Mouse (Mus musculus) limb, embryonic 11.5 days (tissue): ENCODE measurements around the gene Zmynd12. TPM values are rescaled to one million over a fixed set of nuclear protein-coding genes. Genes with fewer than 3 reads are reported as not detected.

Experiments
- ATAC-seq: fragments of 200-750 bp; cut with Nextera tagmentation; 2 replicates; pipeline ENCODE4 v1.8.0; 2017; ENCODE audit warnings: low read depth; ENCODE audit not compliant: insufficient number of reproducible peaks, low FRiP score, low TSS enrichment
- DNase-seq: peaks from one replicate; pipeline ENCODE4 v3.0.0-alpha.2; 2015; ENCODE audit warnings: low spot score
- H3K27ac ChIP-seq: fragments of 300-500 bp; sonication (generic); replicated peaks from 2 replicates; pipeline ENCODE4 v1.5.1; 2014; ENCODE audit warnings: low read depth, mild to moderate bottlenecking, low read length
- H3K27me3 ChIP-seq: fragments of 300-500 bp; sonication (generic); 2 replicates; pipeline ENCODE4 v1.6.1; 2014; ENCODE audit warnings: mild to moderate bottlenecking, low read length, mixed read lengths; ENCODE audit not compliant: control insufficient read depth, insufficient read depth
- H3K36me3 ChIP-seq: fragments of 300-500 bp; sonication (generic); 2 replicates; pipeline ENCODE4 v1.6.1; 2014; ENCODE audit warnings: mild to moderate bottlenecking, low read length, moderate library complexity, mixed read lengths; ENCODE audit not compliant: control insufficient read depth, insufficient read depth
- H3K4me1 ChIP-seq: fragments of 300-500 bp; sonication (generic); 2 replicates; pipeline ENCODE4 v1.6.1; 2014; ENCODE audit warnings: low read length, mixed read lengths; ENCODE audit not compliant: control insufficient read depth, insufficient read depth
- H3K4me2 ChIP-seq: fragments of 300-500 bp; sonication (generic); 2 replicates; pipeline ENCODE4 v1.6.1; 2014; ENCODE audit warnings: low read depth, mild to moderate bottlenecking, moderate library complexity; ENCODE audit not compliant: severe bottlenecking
- H3K4me3 ChIP-seq: fragments of 300-500 bp; sonication (generic); 2 replicates; pipeline ENCODE4 v1.5.1; 2014; ENCODE audit warnings: low read depth, low read length
- H3K9ac ChIP-seq: fragments of 300-500 bp; sonication (generic); 2 replicates; pipeline ENCODE4 v1.6.1; 2014; ENCODE audit warnings: mild to moderate bottlenecking, low read length
- H3K9me3 ChIP-seq: fragments of 300-500 bp; sonication (generic); 2 replicates; pipeline ENCODE4 v1.6.1; 2016; ENCODE audit warnings: low read length; ENCODE audit not compliant: control insufficient read depth
- WGBS: fragments of 180-500 bp; shearing (Covaris S2); extraction: QIAGEN DNeasy Blood & Tissue Kit; methylation state at CpG from one replicate; pipeline ENCODE4 v1.1.7; 2014; 5-methylcytosine and 5-hydroxymethylcytosine counted together
- polyA plus RNA-seq: library from polyadenylated mRNA; unstranded; fragments of >200 nt; fragmentation: Nextera tagmentation; extraction: Ambion mirVana; gene quantifications from 2 replicates; pipeline ENCODE4 v1.2.1, GENCODE M21; 2014

The Zmynd12 gene
- polyA plus RNA-seq = 0.34 and 0.36 TPM in 2 replicates

- Histone ChIP-seq H3K9ac (peak within 1 kb of the TSS; percentile 82), H3K36me3 (no peaks in the 10 kb centered on the region), H3K4me2 (peak within 1 kb of the TSS; percentile 88), H3K27ac (peak within 1 kb of the TSS; percentile 72), H3K4me1 (peaks cover 10% of the 10 kb centered on the region; the same call in 1 of the 2 replicates), H3K27me3 (no peaks in the 10 kb centered on the region), H3K4me3 (peak within 1 kb of the TSS; percentile 80), H3K9me3 (no peaks in the 10 kb centered on the region)
- peak; percentile 92 for DNase-seq
- peak; percentile 95 for ATAC-seq
- 1% methylated on average over 52 of the region's 52 CpGs for WGBS
Measured at GRCm38 (mm10) chr4:119422294-119422964, at the start of gene Zmynd12, which contains the start of gene Ppcs. TSS of gene Zmynd12 (plus strand) at chr4:119422814. TSS of gene Ppcs (minus strand) at chr4:119422420.

GRCm38 (mm10) chr4:119381471-119382190 is 41.0 kb upstream of the Zmynd12 start:
- ATAC-seq (no peak), DNase-seq (no peak)

GRCm38 (mm10) chr4:119389184-119389583 is 33.4 kb upstream of the Zmynd12 start:
- H3K4me2 ChIP-seq = no peak overlapping the region
- WGBS = 72% methylated on average over 3 of the region's 3 CpGs
- ATAC-seq (no peak), DNase-seq (no peak)
- no peaks in the 10 kb centered on the region for H3K36me3 ChIP-seq
- no peaks in the 10 kb centered on the region; the same call in 1 of the 2 replicates for H3K9me3 ChIP-seq
- no peak overlapping the region for H3K4me3 ChIP-seq
- H3K27ac ChIP-seq = no peak overlapping the region
- H3K27me3 ChIP-seq = no peaks in the 10 kb centered on the region
- H3K9ac ChIP-seq = no peak overlapping the region
- H3K4me1 ChIP-seq = no peaks in the 10 kb centered on the region

More at GRCm38 (mm10) chr4:119381471-119382190, 41.0 kb upstream of the Zmynd12 start:
- H3K9me3 ChIP-seq = no peaks in the 10 kb centered on the region
- H3K4me2 ChIP-seq = no peak overlapping the region
- H3K4me3 ChIP-seq = no peak overlapping the region
- WGBS = 79% methylated on average over 7 of the region's 7 CpGs
- no peaks in the 10 kb centered on the region for H3K36me3 ChIP-seq
- no peak overlapping the region for H3K27ac ChIP-seq
- H3K4me1 ChIP-seq = no peaks in the 10 kb centered on the region
- no peak overlapping the region for H3K9ac ChIP-seq
- no peaks in the 10 kb centered on the region for H3K27me3 ChIP-seq

GRCm38 (mm10) chr4:119390369-119390768 is 32.2 kb upstream of the Zmynd12 start:
- 88% methylated on average over 1 of the region's 1 CpGs for WGBS

GRCm38 (mm10) chr4:119398751-119399150 is 23.9 kb upstream of the Zmynd12 start:
- DNase-seq (no peak), ATAC-seq (no peak)
- Histone ChIP-seq H3K36me3 (no peaks in the 10 kb centered on the region), H3K4me3 (no peak overlapping the region), H3K4me1 (no peaks in the 10 kb centered on the region), H3K27ac (no peak overlapping the region), H3K9ac (no peak overlapping the region), H3K9me3 (no peaks in the 10 kb centered on the region; the same call in 1 of the 2 replicates), H3K27me3 (no peaks in the 10 kb centered on the region), H3K4me2 (no peak overlapping the region)
- WGBS = 87% methylated on average over 7 of the region's 7 CpGs

More at GRCm38 (mm10) chr4:119390369-119390768, 32.2 kb upstream of the Zmynd12 start:
- no peak overlapping the region for H3K9ac ChIP-seq
- peak; percentile 53 for DNase-seq
- H3K4me3 ChIP-seq = no peak overlapping the region
- H3K27ac ChIP-seq = no peak overlapping the region
- no peaks in the 10 kb centered on the region; the same call in 1 of the 2 replicates for H3K9me3 ChIP-seq
- H3K36me3 ChIP-seq = no peaks in the 10 kb centered on the region
- H3K4me2 ChIP-seq = no peak overlapping the region
- H3K27me3 ChIP-seq = no peaks in the 10 kb centered on the region
- no peak for ATAC-seq
- no peaks in the 10 kb centered on the region for H3K4me1 ChIP-seq

GRCm38 (mm10) chr4:119400896-119401295 is 21.7 kb upstream of the Zmynd12 start:
- no peak overlapping the region for H3K4me3 ChIP-seq
- H3K4me2 ChIP-seq = no peak overlapping the region
- no peak overlapping the region for H3K27ac ChIP-seq
- H3K36me3 ChIP-seq = no peaks in the 10 kb centered on the region
- H3K9ac ChIP-seq = no peak overlapping the region
- DNase-seq (no peak), ATAC-seq (no peak)
- H3K27me3 ChIP-seq = no peaks in the 10 kb centered on the region
- no peaks in the 10 kb centered on the region for H3K4me1 ChIP-seq
- no peaks in the 10 kb centered on the region; the same call in 1 of the 2 replicates for H3K9me3 ChIP-seq
- WGBS = 58% methylated on average over 7 of the region's 7 CpGs

GRCm38 (mm10) chr4:119403431-119403830 is 19.2 kb upstream of the Zmynd12 start:
- H3K27me3 ChIP-seq = no peaks in the 10 kb centered on the region
- H3K9ac ChIP-seq = no peak overlapping the region
- no peaks in the 10 kb centered on the region; the same call in 1 of the 2 replicates for H3K9me3 ChIP-seq
- DNase-seq (no peak), ATAC-seq (no peak)
- no peak overlapping the region for H3K4me3 ChIP-seq
- no peaks in the 10 kb centered on the region for H3K4me1 ChIP-seq
- no peak overlapping the region for H3K4me2 ChIP-seq
- WGBS = 86% methylated on average over 2 of the region's 2 CpGs
- H3K36me3 ChIP-seq = no peaks in the 10 kb centered on the region
- no peak overlapping the region for H3K27ac ChIP-seq

GRCm38 (mm10) chr4:119411877-119412650 is 10.6 kb upstream of the Zmynd12 start:
- no peak overlapping the region for H3K9ac ChIP-seq
- peaks cover 3% of the 10 kb centered on the region for H3K4me1 ChIP-seq
- no peaks in the 10 kb centered on the region for H3K27me3 ChIP-seq
- no peak overlapping the region for H3K4me2 ChIP-seq
- DNase-seq (no peak), ATAC-seq (no peak)
- no peaks in the 10 kb centered on the region for H3K36me3 ChIP-seq
- no peak overlapping the region for H3K4me3 ChIP-seq
- H3K27ac ChIP-seq = no peak overlapping the region
- 76% methylated on average over 12 of the region's 12 CpGs for WGBS
- no peaks in the 10 kb centered on the region for H3K9me3 ChIP-seq
